Mouse (Mus musculus) 3134 (cell line): Measurements from ENCODE around the gene Slc34a1.

Experiments
- DNase-seq: peaks from one replicate; pipeline ENCODE4 v3.0.0-alpha.2; 2011; ENCODE audit warnings: low spot score; ENCODE audit not compliant: insufficient read length; ENCODE audit errors: extremely low read depth

Slc34a1 gene

DNA sequence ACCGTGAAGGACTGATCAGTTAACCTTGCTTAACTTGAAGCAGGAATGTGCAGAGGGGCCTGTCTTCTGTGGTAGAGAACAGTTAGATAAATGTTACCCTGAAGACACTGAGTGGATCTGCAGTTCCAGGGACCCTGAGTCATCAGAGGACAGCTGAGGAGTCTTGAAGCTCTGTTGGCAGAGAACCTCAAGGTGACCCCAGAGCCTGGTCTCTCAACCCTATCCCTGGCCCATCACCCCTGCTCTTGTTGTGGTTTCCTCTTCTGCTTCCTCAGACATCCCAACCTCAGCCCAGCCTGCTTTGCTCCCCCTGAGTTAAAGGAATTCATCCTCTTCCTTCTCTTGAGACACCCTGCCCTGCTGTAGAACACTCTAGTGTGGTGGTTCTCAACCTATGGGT, at the start of gene Slc34a1:
Gene Slc34a1 (plus strand): TSS at position 100 of the 400 bp plus-strand sequence.
- no peak for DNase-seq

DNA sequence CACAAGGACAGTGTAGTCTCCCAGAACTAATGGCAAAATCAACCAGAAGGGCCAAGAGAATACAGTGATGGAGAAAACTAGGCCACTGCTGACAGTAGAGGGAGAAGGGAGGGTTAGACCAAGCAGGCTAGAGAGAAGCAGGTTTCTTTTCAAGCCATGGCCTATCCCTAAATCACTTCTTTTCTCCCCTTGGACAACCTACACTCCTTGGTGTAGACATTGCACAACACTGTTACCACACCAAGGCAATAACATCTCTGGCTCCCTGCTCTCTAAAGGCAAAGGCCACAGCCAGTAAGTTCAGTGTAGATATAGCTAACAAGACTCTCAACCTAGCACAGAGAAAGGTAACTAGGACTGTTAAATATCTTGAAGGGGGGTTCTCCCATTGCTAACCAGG, 36.8 kb upstream of the Slc34a1 start:
- no peak for DNase-seq

DNA sequence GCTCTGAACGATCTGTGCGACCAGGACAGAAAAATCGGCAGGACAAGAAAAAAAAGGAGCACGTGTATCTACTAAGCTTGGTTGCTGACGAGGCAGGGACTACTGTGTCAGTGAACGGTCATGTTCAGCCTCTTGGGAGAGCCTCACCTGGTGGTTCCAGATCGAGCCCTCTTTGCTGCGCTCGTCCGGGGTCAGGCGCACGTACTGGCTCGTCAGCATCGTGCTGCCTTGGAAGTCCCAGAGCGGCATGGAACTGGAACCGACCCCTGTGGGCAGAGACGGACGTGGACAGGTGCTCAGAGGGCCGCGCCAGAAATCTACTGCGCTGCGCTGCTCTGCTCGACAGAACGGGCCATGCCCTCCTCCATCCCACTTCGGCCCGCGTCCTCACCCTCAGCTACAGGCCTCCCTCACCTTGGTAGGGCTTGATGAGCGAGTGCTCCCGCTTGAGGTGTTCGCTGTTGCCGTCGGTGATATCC, 36.0 kb upstream of the Slc34a1 start:
- no peak for DNase-seq

DNA sequence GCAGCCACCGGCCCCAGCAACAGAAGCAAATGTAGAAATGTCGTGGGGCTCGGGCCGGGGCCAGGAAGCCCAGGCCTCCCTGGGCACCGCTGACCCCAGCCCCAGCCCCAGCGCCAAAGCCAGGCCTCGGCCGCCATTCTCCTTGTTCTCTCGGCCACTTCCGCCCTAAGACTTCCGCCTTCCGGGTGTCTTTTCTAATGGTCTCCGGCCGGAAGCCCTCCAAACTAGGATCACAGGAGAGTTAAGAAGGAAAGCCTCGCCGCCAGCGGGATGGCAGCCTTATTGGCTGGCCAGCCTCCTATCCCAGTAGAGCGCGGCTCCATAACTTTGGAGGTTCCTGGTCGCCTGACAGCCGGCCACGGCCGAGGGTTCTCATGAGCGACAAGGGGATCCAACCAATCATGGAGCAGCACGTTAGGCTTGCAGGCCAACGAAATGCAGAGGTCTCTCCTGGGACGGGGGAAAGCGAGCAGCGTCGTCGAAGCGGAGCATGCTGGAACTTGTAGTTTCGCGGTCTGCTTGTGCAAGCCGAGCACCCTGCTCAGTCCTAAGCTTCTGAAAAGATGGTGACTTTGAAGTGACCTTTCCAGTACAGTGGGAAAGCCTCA, 35.4 kb upstream of the Slc34a1 start, which contains the start of gene Lman2:
Gene Lman2 (minus strand): TSS at position 331 of the 608 bp plus-strand sequence.
- DNase-seq: peak; percentile 96

DNA sequence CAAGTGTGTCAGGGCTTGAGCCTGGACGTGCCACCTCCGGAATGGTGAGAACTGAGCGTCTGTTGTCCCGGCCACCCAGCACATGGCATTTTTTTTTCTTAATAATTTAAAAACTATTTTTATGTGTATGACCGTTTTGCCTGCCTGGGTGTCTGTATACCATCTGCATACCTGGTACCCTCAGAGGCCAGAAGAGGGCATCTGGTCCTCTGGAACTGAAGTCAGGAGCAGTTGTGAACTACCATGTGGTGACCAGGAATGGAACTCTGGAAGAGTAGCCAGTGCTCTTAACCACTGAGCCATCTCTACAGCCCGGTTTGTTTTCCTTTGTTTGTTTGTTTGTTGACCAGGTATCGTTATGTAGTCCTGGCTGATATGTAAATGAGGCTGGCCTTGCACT, 29.6 kb upstream of the Slc34a1 start:
- no peak for DNase-seq

DNA sequence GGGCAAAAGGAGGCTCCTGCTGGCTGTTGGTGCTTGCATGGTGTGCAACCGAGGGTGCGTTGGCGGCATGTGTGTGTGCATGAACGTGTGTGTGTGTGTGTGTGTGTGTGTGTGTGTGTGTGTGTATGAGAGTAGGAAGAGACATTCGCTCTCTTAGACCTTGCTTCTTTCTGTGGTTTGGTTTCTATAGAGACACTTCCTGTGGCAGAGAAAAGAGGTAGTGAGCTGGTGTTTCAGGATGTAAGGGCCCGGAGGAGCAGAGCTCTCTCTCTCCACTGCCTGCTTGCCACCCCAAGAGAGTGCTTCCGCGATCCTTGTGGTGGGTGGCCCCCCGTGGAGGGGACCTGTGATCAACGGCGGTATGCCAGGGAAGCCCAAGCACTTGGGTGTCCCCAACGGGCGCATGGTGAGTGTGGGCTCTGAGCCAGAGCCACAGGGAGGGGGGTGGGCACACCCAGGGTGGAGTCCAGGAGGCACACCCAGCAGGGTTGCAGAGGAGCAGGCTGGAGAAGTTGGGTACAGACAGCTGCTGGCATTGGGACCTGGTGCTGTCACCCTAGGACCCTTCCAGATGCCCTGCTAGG, 28.4 kb upstream of the Slc34a1 start, which contains the start of gene Rgs14:
Gene Rgs14 (plus strand): TSS at position 202 of the 584 bp plus-strand sequence.
- DNase-seq: peak; percentile 56

DNA sequence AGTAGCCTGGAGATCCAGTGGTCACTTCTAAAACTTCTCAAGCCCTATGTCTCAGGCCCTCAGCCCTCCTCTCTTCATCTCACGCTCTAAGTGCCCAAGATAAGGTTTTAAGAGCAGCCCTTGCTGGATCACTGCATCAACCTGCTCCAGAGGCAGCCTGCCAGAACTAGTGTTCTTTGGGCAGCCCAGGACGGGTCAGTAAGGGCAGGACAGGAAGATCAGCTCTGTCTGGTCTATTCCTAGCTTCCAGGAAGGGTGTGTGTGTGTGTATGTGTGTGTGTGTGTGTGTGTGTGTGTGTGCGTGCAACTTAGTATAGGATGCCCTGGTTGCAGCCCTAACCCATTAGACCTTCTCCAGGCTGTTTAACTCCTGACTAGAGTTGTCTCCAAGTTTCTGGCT, 27.8 kb upstream of the Slc34a1 start:
- DNase-seq: no peak

DNA sequence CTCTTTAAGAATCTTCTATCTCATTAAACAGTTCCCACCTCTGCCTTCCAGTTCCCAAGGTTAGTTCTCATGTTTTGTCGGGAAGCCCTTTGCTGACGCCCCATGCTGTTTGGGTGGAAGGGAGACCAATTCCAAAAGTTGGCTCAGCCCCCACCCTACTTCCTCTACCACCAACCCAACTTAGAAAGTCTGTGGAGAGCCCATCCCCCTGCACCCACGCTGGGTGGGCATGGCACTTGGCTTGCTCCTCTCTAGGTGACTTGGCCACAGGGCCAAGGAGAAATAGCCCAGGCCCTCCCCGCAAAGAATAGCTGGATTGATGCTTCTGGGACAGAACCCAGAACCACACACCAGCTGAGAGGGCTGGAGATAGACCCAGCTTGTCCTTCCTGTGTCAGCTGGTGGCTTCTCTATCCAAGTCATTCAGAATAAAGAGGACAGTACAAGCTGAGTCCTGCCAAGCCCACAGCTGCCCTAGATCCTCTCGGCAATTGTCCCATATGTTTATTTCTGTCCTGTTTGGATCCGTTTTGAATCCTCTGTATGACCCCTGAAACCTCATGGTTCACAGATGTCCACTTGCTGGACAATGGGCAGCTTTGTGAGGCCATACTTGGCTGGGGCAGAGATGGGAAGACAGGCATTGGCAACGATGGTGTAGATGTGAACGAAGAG, 26.8 kb upstream of the Slc34a1 start:
- DNase-seq: no peak

DNA sequence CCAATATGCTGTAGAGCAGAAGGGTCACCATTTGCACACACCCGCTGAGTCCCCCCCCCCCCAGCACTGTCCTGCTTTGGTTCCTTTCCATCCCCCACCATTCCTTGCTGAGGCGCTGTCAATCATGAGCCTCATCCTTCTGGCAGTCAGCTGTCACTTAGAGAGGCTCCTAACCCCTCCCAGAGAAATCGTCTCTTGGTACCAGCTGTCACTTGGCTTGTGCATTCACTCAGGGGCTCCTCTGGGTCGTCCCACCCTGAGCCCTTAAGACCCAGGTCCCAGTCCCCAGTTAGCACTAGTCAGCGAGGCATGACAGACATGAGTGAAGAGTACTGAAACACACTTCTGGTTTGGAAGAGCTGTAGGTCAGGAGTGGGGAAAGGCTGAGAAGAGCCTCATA, 26.2 kb upstream of the Slc34a1 start:
- DNase-seq: no peak

DNA sequence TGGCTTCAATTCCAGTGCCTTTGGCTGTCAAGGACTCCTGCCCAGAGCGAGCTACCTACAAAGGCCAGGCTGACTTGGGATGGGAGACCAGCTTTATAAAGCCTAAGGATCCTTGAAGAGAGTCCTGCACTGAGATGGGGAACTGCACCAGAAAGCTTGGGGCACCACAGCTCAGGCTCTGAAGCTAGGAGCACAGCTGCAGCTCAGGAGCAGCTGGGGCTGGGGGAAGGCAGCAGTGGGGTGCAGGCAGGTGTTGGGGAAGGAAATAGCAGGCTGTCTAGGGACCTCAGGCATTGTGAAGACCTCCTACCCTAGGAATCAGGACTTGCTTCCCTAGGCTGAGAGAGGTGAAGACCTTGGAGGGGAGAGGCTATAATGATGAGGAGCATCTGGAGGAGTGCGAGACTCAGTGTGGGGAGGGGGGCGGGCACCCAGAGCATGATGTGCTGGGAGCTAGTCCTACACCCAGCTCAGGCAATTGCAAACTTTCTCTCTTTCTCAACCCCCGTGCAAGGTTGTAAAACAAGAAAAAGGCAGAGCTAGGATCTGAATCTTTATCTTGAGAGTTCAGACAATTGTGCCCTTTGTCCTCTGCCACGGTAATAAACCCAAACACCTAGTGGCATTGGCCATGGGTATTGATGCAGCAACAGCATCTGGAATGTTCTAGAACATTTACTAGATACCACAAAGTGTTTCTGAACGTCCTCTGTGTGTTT, 23.6 kb upstream of the Slc34a1 start:
- DNase-seq: no peak

DNA sequence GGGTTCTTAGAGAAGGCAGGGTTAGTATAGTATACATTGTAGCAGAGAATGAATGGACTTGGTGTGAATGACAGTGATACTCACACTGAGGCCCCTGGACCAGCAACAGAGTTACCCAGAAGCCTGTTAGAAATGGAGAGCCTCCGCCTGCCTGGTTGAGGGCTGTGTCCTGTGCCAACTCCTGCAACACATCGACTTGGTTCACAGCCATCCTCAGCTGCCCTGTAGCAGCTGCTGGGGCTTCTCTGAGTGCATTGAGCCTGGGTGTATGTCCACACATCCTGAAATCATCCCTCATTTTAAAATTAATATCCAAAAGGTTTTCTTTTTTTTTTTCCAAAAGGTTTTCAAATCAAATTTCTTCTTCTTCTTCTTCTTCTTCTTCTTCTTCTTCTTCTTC, 22.1 kb upstream of the Slc34a1 start:
- no peak for DNase-seq

DNA sequence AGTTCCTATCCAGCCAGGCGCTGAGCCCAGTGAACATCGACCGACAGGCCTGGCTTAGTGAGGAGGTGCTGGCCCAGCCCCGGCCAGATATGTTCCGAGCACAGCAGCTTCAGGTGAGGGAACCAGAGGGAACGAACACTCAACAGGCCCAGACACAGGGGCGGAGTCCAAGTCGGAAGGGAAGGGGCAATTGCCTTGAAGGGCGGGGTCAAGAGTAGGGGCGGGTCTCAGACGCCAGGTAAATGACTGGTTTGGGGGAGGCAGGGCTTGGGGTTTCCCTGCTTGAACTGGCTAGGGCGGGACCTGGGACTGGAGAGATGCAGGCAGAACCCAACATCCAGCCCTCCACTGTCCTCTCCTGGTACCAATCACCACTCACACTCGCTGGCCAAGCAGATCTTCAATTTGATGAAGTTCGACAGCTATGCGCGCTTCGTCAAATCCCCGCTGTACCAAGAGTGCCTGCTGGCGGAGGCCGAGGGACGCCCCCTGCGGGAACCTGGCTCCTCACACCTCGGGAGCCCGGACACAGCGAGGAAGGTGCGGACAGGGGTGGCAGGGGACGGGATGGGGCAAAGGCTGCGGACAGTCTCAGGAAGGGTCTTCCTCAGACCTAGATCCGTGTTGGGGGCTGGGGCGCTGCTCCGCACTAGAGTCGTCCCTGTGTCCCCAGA, 18.9 kb upstream of the Slc34a1 start:
- DNase-seq: peak; percentile 10

DNA sequence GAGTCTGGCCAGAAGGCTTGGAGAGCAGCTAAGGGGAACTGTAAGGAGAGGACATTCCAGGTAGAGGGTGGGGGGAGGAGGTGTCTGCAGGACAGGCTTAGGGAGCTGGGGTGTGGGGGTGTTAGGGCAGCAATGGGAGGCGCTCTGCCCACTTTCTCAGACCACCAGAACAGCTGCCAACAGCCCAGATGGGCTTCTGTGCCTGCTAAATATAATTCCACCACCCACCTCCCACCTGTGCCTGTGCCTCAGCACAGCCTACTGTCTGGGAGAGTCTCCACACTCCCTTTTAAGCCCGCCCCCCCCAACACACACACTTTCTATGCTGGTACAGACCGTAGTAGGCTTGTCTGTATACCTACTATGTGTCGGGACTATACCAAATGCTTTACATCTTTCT, 16.2 kb upstream of the Slc34a1 start:
- no peak for DNase-seq

DNA sequence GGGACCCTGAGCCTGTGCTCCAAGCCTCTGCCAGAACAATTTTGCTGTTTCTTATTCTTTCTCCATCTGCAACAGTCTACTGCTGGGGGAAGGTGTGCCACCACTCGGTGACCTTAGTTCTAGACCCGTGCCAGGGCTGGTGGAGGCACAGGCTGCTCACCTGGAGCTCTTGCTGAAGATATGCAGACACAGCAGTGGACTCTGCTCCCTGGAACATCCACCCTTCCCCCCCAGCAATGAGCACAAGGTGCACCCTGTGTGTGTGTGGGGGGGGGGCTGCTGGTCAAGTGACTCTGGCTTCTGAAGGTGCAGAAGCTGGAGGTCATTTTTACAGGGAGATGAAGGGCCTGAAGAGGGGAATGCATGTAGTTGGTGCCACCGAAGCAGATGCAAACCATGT, 7.3 kb upstream of the Slc34a1 start:
- no peak for DNase-seq

DNA sequence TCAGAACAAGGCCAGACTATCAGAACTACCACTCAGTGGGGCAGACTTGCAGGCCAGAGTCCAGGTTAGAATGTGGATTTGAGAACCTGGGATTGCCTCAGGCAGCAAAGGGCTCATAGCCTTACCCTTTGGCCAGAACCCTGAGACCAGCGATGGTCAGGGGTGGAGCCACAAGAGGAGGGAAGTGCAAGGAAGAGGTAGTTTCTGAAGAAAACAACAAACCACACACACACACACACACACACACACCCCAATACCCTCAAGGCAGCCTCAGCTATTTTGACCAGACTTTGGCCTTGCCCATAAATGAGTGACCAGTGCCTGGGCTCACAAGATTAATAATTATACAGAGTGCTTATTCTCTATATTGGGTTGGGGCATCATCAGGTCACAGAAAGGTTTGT, 6.4 kb upstream of the Slc34a1 start:
- DNase-seq: no peak

DNA sequence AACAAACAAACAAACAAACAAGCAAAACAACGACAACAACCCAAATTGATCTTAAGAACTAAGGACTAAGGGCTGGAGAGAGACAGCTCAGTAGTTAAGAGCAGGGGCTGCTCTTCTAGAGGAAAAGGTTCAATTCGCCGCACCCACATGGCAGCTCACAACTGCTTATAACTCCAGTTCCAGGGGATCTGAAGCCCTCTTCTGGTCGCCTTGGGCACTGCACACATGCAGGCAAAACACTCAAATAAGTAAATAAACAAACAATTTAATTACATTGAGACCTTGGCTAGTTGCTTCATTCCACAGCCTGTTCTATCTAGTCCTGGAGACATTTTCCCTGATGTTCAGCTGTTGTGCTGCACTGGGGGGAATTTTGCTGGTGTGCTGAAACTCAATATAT, 5.1 kb upstream of the Slc34a1 start:
- no peak for DNase-seq

DNA sequence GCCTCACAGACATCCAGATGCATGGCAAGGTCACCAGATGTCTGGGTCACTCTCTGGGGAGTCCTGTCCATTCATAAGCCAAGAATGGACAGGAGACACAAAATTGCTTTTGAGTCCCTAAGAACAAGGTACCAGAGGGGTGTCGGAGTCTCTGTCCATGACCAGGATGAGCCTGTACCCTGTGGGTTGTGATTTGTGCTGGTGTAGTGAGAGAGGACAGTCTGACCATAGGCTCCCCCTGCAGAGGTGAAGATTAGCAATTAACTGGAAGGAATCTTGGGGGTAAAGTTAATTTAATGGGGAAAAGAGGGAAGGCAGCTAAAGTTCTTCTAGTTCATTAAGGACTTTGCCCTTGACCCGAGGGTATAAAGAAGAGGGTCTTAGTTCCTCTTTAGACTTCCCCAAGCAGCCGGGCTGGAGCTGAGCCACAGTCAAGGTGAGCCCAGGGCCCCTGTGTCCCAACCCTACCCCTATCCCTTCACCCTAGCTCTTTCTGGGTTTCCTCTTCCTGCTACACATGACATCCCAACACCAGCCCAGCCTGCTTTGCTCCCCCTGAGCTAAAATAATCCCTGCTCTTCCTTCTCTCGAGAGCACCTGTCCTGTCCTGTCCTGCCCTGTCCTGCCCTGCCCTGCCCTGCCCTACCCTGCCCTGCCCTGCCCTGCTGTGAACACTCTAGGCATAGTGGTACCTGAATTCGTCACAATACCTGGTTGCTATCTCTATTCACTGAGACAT, 1.5 kb downstream of the Slc34a1 start:
- DNase-seq: no peak

DNA sequence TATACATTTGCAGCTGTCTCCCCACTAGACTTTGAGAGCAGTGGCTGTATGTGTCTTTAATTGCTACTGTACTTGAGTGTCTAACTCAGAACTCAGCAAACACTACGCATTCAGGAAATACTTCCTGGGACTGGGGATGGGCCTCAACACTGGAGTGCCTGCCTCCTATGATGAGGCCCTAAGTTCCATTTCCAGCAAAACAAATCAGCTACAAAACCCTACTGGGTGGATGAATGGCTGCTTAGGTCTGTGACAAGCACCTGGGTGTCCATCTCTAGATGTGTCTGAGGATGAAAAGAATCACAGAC, 2.0 kb downstream of the Slc34a1 start:
- DNase-seq: no peak

DNA sequence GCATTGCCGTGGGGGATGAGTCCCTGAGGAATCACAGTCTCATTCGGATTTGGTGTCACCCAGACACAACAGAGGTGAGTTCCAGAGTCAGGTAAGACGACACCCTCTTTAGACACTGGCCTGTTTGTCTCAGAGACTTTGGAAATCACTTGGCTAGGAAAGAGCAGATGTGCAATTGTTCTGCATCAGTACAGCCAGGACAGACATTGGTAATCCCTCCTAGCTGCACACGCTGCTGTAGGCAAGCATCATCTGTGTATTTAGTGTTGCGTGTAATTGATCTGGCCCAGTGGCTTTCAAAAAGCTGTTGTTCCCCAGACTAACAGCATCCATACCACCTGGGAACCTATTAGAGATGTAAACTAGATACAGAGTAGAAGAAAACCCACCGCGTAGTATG, 5.3 kb downstream of the Slc34a1 start:
- DNase-seq: no peak
